Mouse (Mus musculus): ENCODE measurements around the gene Lce3d.

DNA sequence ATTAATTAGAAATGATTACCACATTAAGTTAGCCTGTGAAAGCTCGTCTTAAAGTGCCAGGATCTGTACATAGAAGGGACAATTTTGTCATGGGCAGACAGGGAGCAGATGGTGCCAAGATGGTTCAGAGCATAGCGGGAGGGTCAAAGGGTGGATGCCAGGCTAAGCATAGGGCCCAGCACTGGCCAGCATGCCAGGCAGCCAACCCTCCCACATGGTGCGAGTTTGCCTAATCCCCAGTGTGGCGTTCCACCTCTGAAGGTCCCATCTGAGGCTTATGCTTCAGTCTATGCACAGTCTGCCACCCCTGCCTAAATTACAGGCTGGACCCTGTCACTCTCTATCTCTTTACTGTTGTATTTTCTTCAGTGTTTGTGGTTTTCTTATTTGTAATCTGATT lies 45.7 kb downstream of the Lce3d start:
- TF ChIP-seq CTCF (IDR thresholded peaks at IDR 0.05; ENCODE audit: low read depth) (no peak), EP300 (optimal IDR thresholded peaks at IDR 0.05) (no peak)

All from stomach, postnatal 0 days (tissue).